Mouse (Mus musculus) heart, adult 2 months (tissue): ENCODE data around the gene Aebp1.

Experiments
- CTCF ChIP-seq: fragments of 200-600 bp; IDR thresholded peaks from 2 replicates; pipeline ENCODE4 v1.8.1; 2022; ENCODE audit warnings: antibody characterized with exemption, mild to moderate bottlenecking, moderate library complexity
- EP300 ChIP-seq: fragments of 200-500 bp; IDR thresholded peaks from 2 replicates; pipeline ENCODE4 v1.6.1; 2011; ENCODE audit warnings: low read depth, low read length, control low read depth; ENCODE audit not compliant: insufficient read depth
- POLR2A ChIP-seq: fragments of 200-500 bp; IDR thresholded peaks from 2 replicates; pipeline ENCODE4 v1.6.1; 2011; ENCODE audit warnings: mild to moderate bottlenecking, low read depth, low read length, control low read depth; ENCODE audit not compliant: insufficient read depth

DNA sequence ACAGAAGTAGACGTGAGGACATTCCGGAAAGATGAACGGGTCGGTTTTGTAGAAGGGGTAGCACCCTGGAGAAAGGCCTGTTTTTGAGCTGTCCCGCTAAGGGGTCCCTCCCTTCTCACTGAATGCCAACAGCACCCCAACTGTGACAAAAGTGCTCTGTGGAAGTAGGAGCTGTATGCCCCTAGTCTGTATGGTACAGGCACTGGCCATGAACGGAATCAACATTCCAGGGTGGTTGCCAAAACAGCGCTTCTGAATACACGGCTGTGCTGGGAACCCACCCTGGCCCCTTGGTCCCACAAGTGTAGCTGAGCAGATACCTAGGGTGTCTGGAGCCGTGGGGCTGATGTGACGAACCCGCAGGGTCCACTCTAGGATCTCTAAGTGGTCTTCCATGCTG lies 11.0 kb downstream of the Aebp1 start:
- no peak for TF ChIP-seq CTCF
- TF ChIP-seq POLR2A: no peak
- TF ChIP-seq EP300: no peak
